Mouse (Mus musculus) testis, postnatal 10 days (tissue): Measurements from ENCODE around the gene Tox3.

Source experiments
- DNase-seq: peaks from one replicate; pipeline ENCODE4 v3.0.0; 2021; ENCODE audit warnings: low spot score

Gene Tox3

GRCm38 (mm10) chr8:90243957-90244356 is 104.2 kb downstream of the Tox3 start:
- DNase-seq, result no peak

DNA sequence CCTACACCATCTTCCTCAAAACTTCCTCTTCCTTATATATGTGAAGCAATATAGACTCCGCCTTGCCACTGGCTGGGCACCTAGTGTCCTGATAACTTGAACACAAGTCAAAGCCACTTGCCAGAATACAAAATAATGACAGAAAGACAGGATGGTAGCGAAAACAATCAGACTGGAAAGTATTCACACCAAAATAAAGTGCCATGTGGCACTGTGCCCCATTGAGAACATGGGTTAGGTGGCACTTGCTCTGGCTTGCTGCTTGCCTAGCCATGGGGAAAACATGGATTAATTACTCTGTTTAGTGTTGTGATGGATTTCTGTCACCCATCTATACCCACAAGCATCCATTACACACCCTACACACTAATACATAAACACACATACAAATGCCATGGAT is 105.8 kb downstream of the Tox3 start:
- no peak for DNase-seq

DNA sequence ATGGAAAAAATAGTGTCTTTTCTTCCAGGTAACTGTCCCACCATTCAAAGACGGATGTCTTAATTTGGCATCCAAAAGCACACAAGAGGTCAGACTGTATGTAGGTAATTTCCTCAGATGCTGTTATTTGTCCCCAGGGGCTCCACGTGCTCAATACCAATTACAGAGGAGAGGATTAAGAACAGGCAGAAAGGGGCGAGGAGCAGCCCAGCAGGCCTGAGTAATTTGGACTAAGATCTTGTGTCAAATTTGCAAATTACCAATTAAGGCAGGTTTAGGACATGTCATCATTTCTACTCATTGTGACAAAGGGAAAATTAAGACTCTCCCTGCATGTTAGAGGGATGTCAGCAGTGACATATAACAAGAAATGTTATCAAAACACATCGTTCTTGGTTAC is 106.7 kb downstream of the Tox3 start:
- DNase-seq, result no peak

GRCm38 (mm10) chr8:90232501-90232900 is 115.6 kb downstream of the Tox3 start:
- DNase-seq, result no peak

- DNase-seq, result no peak
These were observed 124.0 kb downstream of the Tox3 start for GRCm38 (mm10) chr8:90224172-90224571.

DNA sequence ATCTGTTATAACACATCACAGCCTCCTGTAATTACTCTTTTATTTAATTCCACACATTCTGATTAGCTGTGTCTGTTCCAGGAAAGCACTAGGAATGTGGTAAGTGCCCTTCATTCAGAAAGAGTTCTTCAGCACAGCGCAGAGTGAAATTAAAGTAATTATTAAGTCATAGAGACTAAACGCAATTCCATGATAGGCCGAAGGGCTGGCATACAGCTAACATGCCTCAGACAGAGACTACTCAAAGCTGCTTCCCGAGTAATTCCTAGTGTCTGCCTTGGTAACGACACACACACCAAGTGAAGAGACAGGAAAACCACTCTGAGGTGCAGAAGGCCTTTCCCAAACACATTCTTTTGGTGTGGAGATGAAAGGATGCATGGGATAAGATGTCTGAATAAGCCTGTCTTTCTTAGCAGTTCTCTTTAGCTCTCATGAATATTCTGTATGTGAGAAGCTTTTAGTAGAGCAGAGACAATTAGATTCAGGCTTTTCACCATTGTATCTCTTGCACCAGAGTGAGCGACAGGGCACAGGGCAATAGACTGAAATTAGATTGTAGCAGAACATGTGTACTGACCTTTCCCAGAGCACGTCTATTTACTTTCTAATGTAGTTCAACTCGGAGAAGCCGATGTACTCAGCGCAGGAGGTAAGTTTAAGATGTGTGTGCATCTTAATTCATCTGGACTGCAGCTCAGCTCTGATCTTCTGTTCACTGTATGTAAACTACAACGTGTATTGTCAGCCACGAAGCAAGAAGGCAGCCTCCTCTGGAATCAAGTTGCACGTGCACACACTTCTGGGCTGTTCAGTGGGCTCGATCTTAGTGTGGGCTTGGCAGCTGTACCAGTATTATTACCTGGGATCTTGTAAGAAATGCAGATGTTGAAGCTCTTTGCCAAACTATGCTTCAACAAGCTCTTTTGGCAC is 138.8 kb downstream of the Tox3 start:
- DNase-seq, result no peak
